Mouse (Mus musculus): ENCODE results near the gene Bscl2.
A peak's percentile ranks its signal among the peaks of the same experiment; 100 is the strongest.

DNA sequence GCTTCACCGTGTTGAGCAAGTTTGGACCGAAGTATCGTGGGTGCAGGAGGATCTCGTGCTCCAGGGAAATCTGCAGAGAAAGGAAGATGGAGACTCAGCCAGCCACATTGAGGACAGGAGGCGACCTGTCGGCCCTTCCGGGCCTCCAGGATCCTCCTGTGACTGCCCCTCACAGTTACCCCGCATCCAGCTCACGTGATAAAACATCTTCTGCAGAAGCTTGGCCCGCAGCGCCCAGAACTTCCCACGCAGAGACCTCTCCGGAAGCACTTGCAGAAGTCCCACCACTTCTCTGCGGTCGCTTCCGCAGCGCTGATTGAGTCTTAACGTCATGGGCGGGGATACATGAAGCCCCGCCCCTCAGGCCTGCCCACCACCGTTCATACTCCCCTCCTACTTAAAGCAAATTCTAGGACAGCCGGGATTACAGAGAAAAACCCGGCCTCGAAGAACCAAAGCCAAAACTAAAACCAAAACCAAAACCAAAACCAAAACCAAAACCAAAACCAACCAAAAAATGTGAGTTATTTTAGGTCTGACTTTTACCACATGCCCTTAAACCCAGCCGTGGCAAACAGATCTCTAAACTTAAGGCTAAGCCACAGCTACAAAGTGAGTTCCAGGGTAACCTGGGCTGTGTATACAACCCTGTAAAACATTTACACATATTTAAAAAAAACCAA is 38.9 kb upstream of the Bscl2 start, which contains the start of gene Polr2g:
- TF ChIP-seq POLR2A (IDR thresholded peaks at IDR 0.05; ENCODE audit: insufficient read depth, low read depth, low read length) (peak; percentile 70), CTCF (IDR thresholded peaks at IDR 0.05; ENCODE audit: insufficient read depth, low read depth, low read length) (no peak)
